Mouse (Mus musculus) hindbrain, embryonic 16.5 days (tissue): ENCODE data around the gene Eif2b2. TPM values are rescaled to one million over a fixed set of nuclear protein-coding genes. Genes with fewer than 3 reads are reported as not detected.

Experiments
- ATAC-seq: fragments of 200-750 bp; cut with Nextera tagmentation; 2 replicates; pipeline ENCODE4 v1.8.0; 2017; ENCODE audit warnings: moderate TSS enrichment, moderate library complexity
- H3K27ac ChIP-seq: fragments of 300-500 bp; sonication (generic); 2 replicates; pipeline ENCODE4 v1.5.1; 2014; ENCODE audit warnings: low read depth, mild to moderate bottlenecking, control low read depth, low read length, moderate library complexity
- H3K27me3 ChIP-seq: fragments of 300-500 bp; sonication (generic); replicated peaks from 2 replicates; pipeline ENCODE4 v1.6.1; 2014; ENCODE audit warnings: low read length; ENCODE audit not compliant: control insufficient read depth, insufficient read depth
- H3K36me3 ChIP-seq: fragments of 300-500 bp; sonication (generic); 2 replicates; pipeline ENCODE4 v1.6.1; 2014; ENCODE audit warnings: mild to moderate bottlenecking, low read length, moderate library complexity, mixed read lengths; ENCODE audit not compliant: control insufficient read depth, insufficient read depth
- H3K4me1 ChIP-seq: fragments of 300-500 bp; sonication (generic); 2 replicates; pipeline ENCODE4 v1.6.1; 2014; ENCODE audit warnings: low read depth, low read length; ENCODE audit not compliant: control insufficient read depth, insufficient read depth
- H3K4me2 ChIP-seq: fragments of 300-500 bp; sonication (generic); 2 replicates; pipeline ENCODE4 v1.6.1; 2014; ENCODE audit warnings: mild to moderate bottlenecking, low read length, control low read depth, moderate library complexity
- H3K4me3 ChIP-seq: fragments of 300-500 bp; sonication (generic); 2 replicates; pipeline ENCODE4 v1.5.1; 2014; ENCODE audit warnings: mild to moderate bottlenecking, low read length, control low read depth, moderate library complexity
- H3K9ac ChIP-seq: fragments of 300-500 bp; sonication (generic); 2 replicates; pipeline ENCODE4 v1.6.1; 2014; ENCODE audit warnings: low read depth, mild to moderate bottlenecking, control low read depth, low read length, moderate library complexity
- H3K9me3 ChIP-seq: fragments of 300-500 bp; sonication (generic); 2 replicates; pipeline ENCODE4 v1.6.1; 2014; ENCODE audit warnings: mild to moderate bottlenecking, low read length, moderate library complexity; ENCODE audit not compliant: control insufficient read depth
- WGBS: fragments of 180-500 bp; shearing (Covaris S2); extraction: QIAGEN DNeasy Blood & Tissue Kit; methylation state at CpG from one replicate; pipeline ENCODE4 v1.1.7; 2014; 5-methylcytosine and 5-hydroxymethylcytosine counted together
- polyA plus RNA-seq: library from polyadenylated mRNA; unstranded; fragments of >200 nt; fragmentation: Nextera tagmentation; extraction: Ambion mirVana; gene quantifications from 2 replicates; pipeline ENCODE4 v1.2.1, GENCODE M21; 2015

Eif2b2 gene
- polyA plus RNA-seq, 1 experiment from 2014 or later: 82.3 TPM

DNA sequence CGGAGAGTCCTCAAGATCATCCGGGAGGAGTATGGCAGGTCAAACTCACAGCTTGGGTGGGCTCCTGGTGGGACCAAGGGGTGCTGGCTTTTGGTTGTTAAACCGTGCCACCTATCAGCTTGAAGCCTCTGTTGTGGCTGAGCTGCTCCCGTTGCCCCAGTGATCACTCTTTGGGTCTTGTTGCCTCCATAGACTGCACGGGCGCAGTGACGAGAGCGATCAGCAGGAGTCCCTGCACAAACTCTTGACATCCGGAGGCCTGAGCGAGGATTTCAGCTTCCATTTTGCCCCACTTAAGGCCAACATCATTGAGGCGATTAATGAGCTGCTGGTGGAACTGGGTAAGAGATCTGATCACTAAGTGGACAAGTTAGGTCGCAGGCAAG, 617 bp downstream of the Eif2b2 start:
- peak overlapping the region; percentile 80; the same call in 1 of the 2 replicates for H3K27ac ChIP-seq
- WGBS: 3% methylated on average over 12 of the region's 12 CpGs

GRCm38 (mm10) chr12:85227227-85227626, 7.9 kb downstream of the Eif2b2 start:
- H3K36me3 ChIP-seq: peaks cover 20% of the 10 kb centered on the region
- no peak overlapping the region for H3K9ac ChIP-seq
- H3K27ac ChIP-seq: no peak overlapping the region
- H3K4me2 ChIP-seq: no peak overlapping the region
- H3K4me3 ChIP-seq: no peak overlapping the region
- 78% methylated on average over 7 of the region's 7 CpGs for WGBS
- no peak for ATAC-seq
- H3K9me3 ChIP-seq: no peaks in the 10 kb centered on the region
- H3K4me1 ChIP-seq: no peaks in the 10 kb centered on the region
- no peaks in the 10 kb centered on the region for H3K27me3 ChIP-seq

More for the DNA sequence above, 617 bp downstream of the Eif2b2 start:
- Histone ChIP-seq H3K9ac (peak overlapping the region; percentile 77), H3K27me3 (no peaks in the 10 kb centered on the region), H3K4me2 (peak overlapping the region; percentile 81), H3K4me1 (peaks cover 13% of the 10 kb centered on the region), H3K36me3 (peaks cover 14% of the 10 kb centered on the region), H3K9me3 (no peaks in the 10 kb centered on the region), H3K4me3 (peak overlapping the region; percentile 90)
- ATAC-seq: no peak

DNA sequence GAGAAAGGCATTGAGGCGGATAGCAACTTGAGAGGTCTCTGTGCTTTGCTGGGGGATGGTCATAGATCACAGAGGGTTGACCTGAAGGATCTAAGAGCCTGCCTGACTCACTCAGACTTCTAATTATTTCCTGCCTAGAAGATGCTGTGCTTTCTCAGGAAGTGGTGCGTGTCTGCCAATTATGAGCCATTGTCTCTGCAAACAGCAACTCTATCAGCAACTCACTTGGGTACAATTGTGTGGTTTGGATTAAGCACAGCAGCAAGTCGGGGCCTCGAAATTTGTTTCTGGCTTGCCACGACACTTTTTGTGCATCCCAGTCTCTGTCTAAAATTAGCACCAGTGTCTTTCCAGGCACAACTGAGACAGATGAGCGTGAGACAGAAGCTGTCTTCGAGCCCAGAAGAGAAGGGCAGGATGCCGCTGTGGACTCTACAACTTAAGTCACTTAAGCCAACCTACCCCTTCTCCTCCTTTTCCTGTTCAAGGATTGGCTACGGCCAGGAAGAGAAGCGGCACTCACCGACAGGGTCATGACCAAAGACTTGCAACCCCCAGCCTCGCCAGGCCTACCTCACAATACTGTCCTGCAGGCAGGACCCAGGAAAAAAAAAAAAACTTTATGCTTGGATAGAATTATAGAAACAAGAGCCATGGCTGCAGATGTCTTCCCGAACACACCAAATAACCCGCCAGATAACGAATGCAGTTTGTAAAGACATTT, 8.8 kb downstream of the Eif2b2 start:
- no peak for ATAC-seq
- H3K4me3 ChIP-seq: no peak overlapping the region
- H3K27me3 ChIP-seq: no peaks in the 10 kb centered on the region
- H3K9me3 ChIP-seq: no peaks in the 10 kb centered on the region
- 63% methylated on average over 15 of the region's 15 CpGs for WGBS
- H3K4me2 ChIP-seq: no peak overlapping the region
- no peak overlapping the region for H3K9ac ChIP-seq
- peaks cover 19% of the 10 kb centered on the region for H3K36me3 ChIP-seq
- H3K27ac ChIP-seq: no peak overlapping the region
- H3K4me1 ChIP-seq: no peaks in the 10 kb centered on the region

- Histone ChIP-seq H3K4me3 (no peak overlapping the region), H3K9ac (no peak overlapping the region), H3K9me3 (no peaks in the 10 kb centered on the region), H3K36me3 (no peaks in the 10 kb centered on the region), H3K27me3 (no peaks in the 10 kb centered on the region), H3K4me1 (no peaks in the 10 kb centered on the region), H3K4me2 (no peak overlapping the region), H3K27ac (no peak overlapping the region)
- peak; percentile 30; the same call in 1 of the 2 replicates for ATAC-seq
- WGBS: 65% methylated on average over 21 of the region's 21 CpGs
Observed at GRCm38 (mm10) chr12:85233376-85234358, 14.4 kb downstream of the Eif2b2 start.

GRCm38 (mm10) chr12:85237553-85237952, 18.3 kb downstream of the Eif2b2 start:
- H3K4me3 ChIP-seq: no peak overlapping the region
- WGBS: 88% methylated on average over 5 of the region's 5 CpGs
- no peak overlapping the region for H3K9ac ChIP-seq
- H3K27ac ChIP-seq: no peak overlapping the region
- no peaks in the 10 kb centered on the region for H3K4me1 ChIP-seq
- H3K36me3 ChIP-seq: no peaks in the 10 kb centered on the region
- no peak for ATAC-seq
- H3K27me3 ChIP-seq: no peaks in the 10 kb centered on the region
- H3K4me2 ChIP-seq: no peak overlapping the region
- H3K9me3 ChIP-seq: no peaks in the 10 kb centered on the region

- peaks cover 5% of the 10 kb centered on the region; the same call in 1 of the 2 replicates for H3K36me3 ChIP-seq
- no peaks in the 10 kb centered on the region for H3K27me3 ChIP-seq
- no peak overlapping the region for H3K4me3 ChIP-seq
- H3K9ac ChIP-seq: no peak overlapping the region
- H3K4me1 ChIP-seq: no peaks in the 10 kb centered on the region
- H3K27ac ChIP-seq: no peak overlapping the region
- H3K4me2 ChIP-seq: no peak overlapping the region
- no peaks in the 10 kb centered on the region for H3K9me3 ChIP-seq
- no peak for ATAC-seq
- WGBS: 85% methylated on average over 3 of the region's 3 CpGs
Observed at GRCm38 (mm10) chr12:85252083-85252482, 32.8 kb downstream of the Eif2b2 start.

- ATAC-seq: no peak
- no peak overlapping the region for H3K9ac ChIP-seq
- no peaks in the 10 kb centered on the region for H3K9me3 ChIP-seq
- no peaks in the 10 kb centered on the region for H3K4me1 ChIP-seq
- H3K27ac ChIP-seq: no peak overlapping the region
- H3K27me3 ChIP-seq: no peaks in the 10 kb centered on the region
- H3K36me3 ChIP-seq: no peaks in the 10 kb centered on the region; the same call in 1 of the 2 replicates
- 78% methylated on average over 7 of the region's 7 CpGs for WGBS
- H3K4me2 ChIP-seq: no peak overlapping the region
- no peak overlapping the region for H3K4me3 ChIP-seq
Observed at GRCm38 (mm10) chr12:85256074-85256751, 36.9 kb downstream of the Eif2b2 start.

GRCm38 (mm10) chr12:85257008-85257639, 37.8 kb downstream of the Eif2b2 start:
- no peaks in the 10 kb centered on the region; the same call in 1 of the 2 replicates for H3K36me3 ChIP-seq
- no peak for ATAC-seq
- WGBS: 92% methylated on average over 7 of the region's 7 CpGs
- H3K4me3 ChIP-seq: no peak overlapping the region
- no peak overlapping the region for H3K4me2 ChIP-seq
- no peak overlapping the region for H3K9ac ChIP-seq
- H3K9me3 ChIP-seq: no peaks in the 10 kb centered on the region
- H3K4me1 ChIP-seq: no peaks in the 10 kb centered on the region
- H3K27me3 ChIP-seq: no peaks in the 10 kb centered on the region
- no peak overlapping the region for H3K27ac ChIP-seq
